Mouse (Mus musculus): ENCODE results near the gene Dbh. TPM values are rescaled to one million over a fixed set of nuclear protein-coding genes. Genes with fewer than 3 reads are reported as not detected.
A peak's percentile ranks its signal among the peaks of the same experiment; 100 is the strongest.

Dbh gene
- polyA plus RNA-seq, 1 experiment from 2014 or later: 0.65 TPM

DNA sequence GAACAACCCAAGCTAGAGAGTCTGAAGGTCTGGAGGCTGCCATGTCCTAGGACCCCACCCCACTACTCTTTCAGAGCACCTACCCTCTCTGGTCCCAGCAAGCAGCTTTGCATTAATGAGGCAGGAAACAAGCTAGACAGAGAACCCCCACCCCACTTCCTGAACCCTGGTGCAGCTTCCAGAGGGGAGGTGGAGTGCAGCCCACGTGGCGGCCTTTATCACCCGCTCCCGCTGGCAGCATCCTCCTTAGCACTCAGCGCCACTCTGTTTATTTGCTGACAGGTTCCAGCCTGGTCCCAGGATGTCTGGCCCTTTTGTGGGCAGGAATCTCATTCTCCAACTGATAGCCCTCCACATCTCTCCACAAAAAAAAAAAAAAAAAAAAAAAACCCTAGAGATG is 44.8 kb downstream of the Dbh start:
- 48% methylated on average over 5 of the region's 5 CpGs for WGBS
- no peak for ATAC-seq
- Histone ChIP-seq H3K4me2 (replicated peaks; ENCODE audit: low read depth) (no peak overlapping the region), H3K4me1 (replicated peaks; ENCODE audit: control insufficient read depth, insufficient read depth, low read length) (no peaks in the 10 kb centered on the region), H3K9ac (ENCODE audit: low read depth, low read length) (no peak overlapping the region), H3K27ac (ENCODE audit: low read depth, low read length) (no peak overlapping the region), H3K27me3 (replicated peaks; ENCODE audit: control insufficient read depth, insufficient read depth, low read length) (no peaks in the 10 kb centered on the region), H3K9me3 (ENCODE audit: control insufficient read depth) (no peaks in the 10 kb centered on the region), H3K36me3 (ENCODE audit: control insufficient read depth, insufficient read depth) (no peaks in the 10 kb centered on the region), H3K4me3 (ENCODE audit: low read depth, low read length) (no peak overlapping the region)
- TF ChIP-seq CTCF (IDR thresholded peaks at IDR 0.05; ENCODE audit: low read depth): no peak

DNA sequence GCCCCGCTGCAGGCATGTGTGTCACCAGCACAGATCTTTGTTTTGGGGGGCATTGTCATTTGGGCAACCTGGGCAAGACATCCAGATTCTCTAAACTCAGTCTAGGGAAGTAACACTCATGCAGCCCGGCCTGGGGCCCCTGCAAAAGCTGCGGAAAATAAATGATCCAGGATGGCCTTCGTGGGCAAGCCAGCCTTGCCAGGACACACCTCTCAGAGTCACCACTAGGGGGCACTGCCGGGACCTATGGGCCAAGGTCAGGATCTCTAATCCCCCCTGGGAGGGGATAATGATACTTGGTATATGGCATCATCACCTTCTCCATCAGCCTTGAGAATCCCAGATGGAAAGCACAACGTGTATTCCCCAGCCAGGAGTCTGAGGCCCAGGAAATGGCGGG is 45.2 kb downstream of the Dbh start:
- no peaks in the 10 kb centered on the region for H3K9me3 ChIP-seq (ENCODE audit: control insufficient read depth)
- H3K4me1 ChIP-seq (replicated peaks; ENCODE audit: control insufficient read depth, insufficient read depth, low read length): no peaks in the 10 kb centered on the region
- no peak overlapping the region for H3K27ac ChIP-seq (ENCODE audit: low read depth, low read length)
- no peaks in the 10 kb centered on the region for H3K27me3 ChIP-seq (replicated peaks; ENCODE audit: control insufficient read depth, insufficient read depth, low read length)
- ATAC-seq: no peak
- no peak overlapping the region for H3K4me2 ChIP-seq (replicated peaks; ENCODE audit: low read depth)
- WGBS: 55% methylated on average over 7 of the region's 7 CpGs
- no peak overlapping the region for H3K9ac ChIP-seq (ENCODE audit: low read depth, low read length)
- TF ChIP-seq CTCF (IDR thresholded peaks at IDR 0.05; ENCODE audit: low read depth): peak; percentile 71
- H3K36me3 ChIP-seq (ENCODE audit: control insufficient read depth, insufficient read depth): no peaks in the 10 kb centered on the region
- H3K4me3 ChIP-seq (ENCODE audit: low read depth, low read length): no peak overlapping the region

DNA sequence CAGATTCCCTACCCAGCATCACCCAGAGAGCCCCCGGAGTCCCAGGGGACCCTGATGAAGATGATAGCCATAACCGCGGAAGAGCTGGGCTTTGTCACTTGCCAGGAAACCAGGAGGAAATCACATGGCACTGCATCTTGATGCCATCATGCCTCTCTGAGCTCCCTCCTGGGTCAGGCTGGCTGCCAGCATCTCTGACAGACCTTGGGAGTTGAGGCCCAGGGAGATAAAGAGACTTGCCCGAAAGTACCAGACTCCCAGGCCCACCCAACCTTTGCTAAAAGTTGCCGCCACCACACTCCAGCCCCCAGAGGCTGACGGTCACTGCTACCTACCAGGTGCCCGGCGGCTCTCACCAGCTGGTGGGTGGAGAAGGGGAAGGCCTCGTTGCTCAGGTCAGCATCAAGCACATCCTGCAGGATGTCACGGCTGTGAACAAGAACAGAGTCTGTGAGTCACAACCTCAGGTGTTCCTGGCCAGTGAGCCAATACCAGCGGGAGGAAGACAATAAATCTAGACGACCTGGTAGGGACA is 45.7 kb downstream of the Dbh start:
- no peak overlapping the region for H3K9ac ChIP-seq (ENCODE audit: low read depth, low read length)
- WGBS: 72% methylated on average over 12 of the region's 12 CpGs
- H3K27ac ChIP-seq (ENCODE audit: low read depth, low read length): no peak overlapping the region
- no peak for TF ChIP-seq CTCF (IDR thresholded peaks at IDR 0.05; ENCODE audit: low read depth)
- H3K36me3 ChIP-seq (ENCODE audit: control insufficient read depth, insufficient read depth): no peaks in the 10 kb centered on the region
- no peaks in the 10 kb centered on the region for H3K27me3 ChIP-seq (replicated peaks; ENCODE audit: control insufficient read depth, insufficient read depth, low read length)
- no peaks in the 10 kb centered on the region for H3K4me1 ChIP-seq (replicated peaks; ENCODE audit: control insufficient read depth, insufficient read depth, low read length)
- no peak for ATAC-seq
- no peaks in the 10 kb centered on the region for H3K9me3 ChIP-seq (ENCODE audit: control insufficient read depth)
- no peak overlapping the region for H3K4me2 ChIP-seq (replicated peaks; ENCODE audit: low read depth)
- no peak overlapping the region for H3K4me3 ChIP-seq (ENCODE audit: low read depth, low read length)

DNA sequence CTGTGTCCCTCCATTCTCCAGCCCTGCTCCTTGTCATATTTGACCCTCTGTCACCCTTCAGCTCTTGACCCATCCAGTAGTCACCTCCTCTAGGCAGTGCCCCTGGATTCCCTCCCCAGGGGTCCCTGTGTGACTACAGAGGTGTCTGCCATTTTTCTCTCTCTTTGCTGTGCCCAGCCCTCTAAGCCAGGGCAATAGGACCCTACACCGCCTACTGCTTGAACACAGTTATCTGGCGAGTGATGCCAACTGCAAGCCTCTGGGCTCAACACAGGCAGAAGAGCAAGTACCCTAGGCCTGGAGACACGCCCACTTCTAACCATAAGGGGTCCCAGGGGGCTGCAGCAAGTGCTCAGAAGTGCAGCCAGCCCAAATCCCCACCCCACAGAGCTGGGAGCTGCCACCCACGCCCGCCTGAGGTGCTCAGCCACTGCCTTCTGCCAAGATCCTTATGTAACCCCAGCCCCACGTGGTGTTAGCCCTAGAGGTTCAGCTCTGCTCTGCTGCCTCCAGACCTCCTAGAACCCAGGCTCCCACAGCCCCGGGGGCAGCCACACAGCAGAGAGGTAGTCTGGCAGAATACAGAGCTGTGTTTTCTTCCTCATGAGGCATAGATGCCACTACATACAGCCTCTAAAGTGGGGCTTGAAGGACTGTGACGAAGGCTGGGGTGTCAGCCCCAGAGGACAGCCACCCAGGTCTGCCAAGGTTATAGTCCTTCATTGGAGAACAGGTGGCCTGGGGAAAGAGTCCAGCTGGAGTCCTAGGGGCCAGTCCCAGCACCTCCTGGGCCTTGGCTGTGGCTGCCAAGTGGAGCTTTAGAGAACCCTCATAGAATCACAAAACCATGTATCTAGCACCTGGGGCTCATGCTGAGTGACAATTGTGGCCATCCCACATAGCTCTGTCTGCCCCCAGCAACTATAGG is 47.2 kb downstream of the Dbh start:
- ATAC-seq: no peak
- no peaks in the 10 kb centered on the region for H3K36me3 ChIP-seq (ENCODE audit: control insufficient read depth, insufficient read depth)
- no peak for TF ChIP-seq CTCF (IDR thresholded peaks at IDR 0.05; ENCODE audit: low read depth)

DNA sequence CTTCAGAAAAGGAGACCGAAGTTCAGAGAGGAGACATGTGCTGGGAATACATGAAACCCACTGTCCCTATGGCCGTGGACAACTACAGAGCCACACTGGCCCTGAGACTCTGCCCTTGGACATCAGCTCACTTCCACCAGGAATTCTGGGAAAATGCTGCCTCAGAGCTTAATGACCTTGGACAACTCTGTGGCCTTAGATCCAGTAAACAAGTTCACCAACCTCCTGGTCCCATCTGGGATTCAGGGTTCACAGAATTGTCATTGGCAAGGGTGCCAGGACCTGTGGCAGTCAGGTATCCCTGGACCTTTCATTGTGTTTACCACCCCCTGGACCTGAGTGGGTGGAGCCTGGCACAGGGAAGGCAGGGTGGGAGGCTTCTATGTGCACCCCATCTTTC is 50.5 kb downstream of the Dbh start:
- H3K27me3 ChIP-seq (replicated peaks; ENCODE audit: control insufficient read depth, insufficient read depth, low read length): no peaks in the 10 kb centered on the region
- no peaks in the 10 kb centered on the region for H3K4me1 ChIP-seq (replicated peaks; ENCODE audit: control insufficient read depth, insufficient read depth, low read length)
- no peak for TF ChIP-seq CTCF (IDR thresholded peaks at IDR 0.05; ENCODE audit: low read depth)
- no peak overlapping the region for H3K4me3 ChIP-seq (ENCODE audit: low read depth, low read length)
- WGBS: 87% methylated on average over 2 of the region's 2 CpGs
- no peak overlapping the region for H3K4me2 ChIP-seq (replicated peaks; ENCODE audit: low read depth)
- no peak overlapping the region for H3K9ac ChIP-seq (ENCODE audit: low read depth, low read length)
- no peak for ATAC-seq
- no peaks in the 10 kb centered on the region; the same call in 1 of the 2 replicates for H3K36me3 ChIP-seq (ENCODE audit: control insufficient read depth, insufficient read depth)
- no peak overlapping the region for H3K27ac ChIP-seq (ENCODE audit: low read depth, low read length)
- H3K9me3 ChIP-seq (ENCODE audit: control insufficient read depth): no peaks in the 10 kb centered on the region

More for the DNA sequence above, 47.2 kb downstream of the Dbh start:
- Histone ChIP-seq H3K27me3 (replicated peaks; ENCODE audit: control insufficient read depth, insufficient read depth, low read length) (no peaks in the 10 kb centered on the region), H3K4me1 (replicated peaks; ENCODE audit: control insufficient read depth, insufficient read depth, low read length) (no peaks in the 10 kb centered on the region), H3K9me3 (ENCODE audit: control insufficient read depth) (no peaks in the 10 kb centered on the region), H3K4me2 (replicated peaks; ENCODE audit: low read depth) (no peak overlapping the region), H3K27ac (ENCODE audit: low read depth, low read length) (no peak overlapping the region), H3K4me3 (ENCODE audit: low read depth, low read length) (no peak overlapping the region), H3K9ac (ENCODE audit: low read depth, low read length) (no peak overlapping the region)
- WGBS: 71% methylated on average over 8 of the region's 8 CpGs

DNA sequence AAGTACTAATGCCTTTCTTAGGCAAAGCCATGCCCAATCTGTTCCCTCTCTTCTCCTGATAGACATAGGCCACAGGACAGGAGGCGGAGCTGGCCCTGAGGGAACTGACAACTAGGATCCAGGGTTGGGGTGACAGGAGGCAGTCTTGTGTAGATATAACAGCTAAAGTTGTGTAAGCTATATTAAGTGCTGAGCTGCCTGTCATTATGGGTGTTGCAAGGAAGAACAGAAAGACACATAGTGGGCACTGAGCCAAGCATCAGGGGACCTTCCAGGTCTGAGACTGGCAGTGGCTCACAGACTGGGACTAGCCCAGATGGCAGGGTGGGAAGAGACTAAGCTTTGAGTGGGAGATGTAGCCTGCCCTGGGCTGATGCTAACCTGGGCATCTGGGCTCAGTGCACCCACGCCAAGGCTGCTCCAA is 53.1 kb downstream of the Dbh start:
- 85% methylated on average over 2 of the region's 2 CpGs for WGBS
- Histone ChIP-seq H3K4me2 (replicated peaks; ENCODE audit: low read depth) (no peak overlapping the region), H3K9me3 (ENCODE audit: control insufficient read depth) (no peaks in the 10 kb centered on the region), H3K27me3 (replicated peaks; ENCODE audit: control insufficient read depth, insufficient read depth, low read length) (no peaks in the 10 kb centered on the region), H3K36me3 (ENCODE audit: control insufficient read depth, insufficient read depth) (no peaks in the 10 kb centered on the region; the same call in 1 of the 2 replicates), H3K4me3 (ENCODE audit: low read depth, low read length) (no peak overlapping the region), H3K27ac (ENCODE audit: low read depth, low read length) (no peak overlapping the region), H3K4me1 (replicated peaks; ENCODE audit: control insufficient read depth, insufficient read depth, low read length) (no peaks in the 10 kb centered on the region), H3K9ac (ENCODE audit: low read depth, low read length) (no peak overlapping the region)
- no peak for ATAC-seq
- TF ChIP-seq CTCF (IDR thresholded peaks at IDR 0.05; ENCODE audit: low read depth): no peak

All from intestine, postnatal 0 days (tissue).